Mouse (Mus musculus): ENCODE measurements around the gene Tmem106a.
A peak's percentile ranks its signal among the peaks of the same experiment; 100 is the strongest.
"Not testable (repeated sequence)": the region's sequence is repeated elsewhere in the genome, so short reads cannot be mapped to it uniquely, and the experiment has no call there.

Tmem106a gene

GRCm38 (mm10) chr11:101582054-101583035 is at the start of gene Tmem106a:
Gene Tmem106a (plus strand): TSS chr11:101582242.
- peak; percentile 66 to 71 for DNase-seq (ENCODE audit: low spot score in 2 of 2)

GRCm38 (mm10) chr11:101543533-101543932 is 38.5 kb upstream of the Tmem106a start:
- DNase-seq (ENCODE audit: low spot score in 2 of 2): no peak

DNA sequence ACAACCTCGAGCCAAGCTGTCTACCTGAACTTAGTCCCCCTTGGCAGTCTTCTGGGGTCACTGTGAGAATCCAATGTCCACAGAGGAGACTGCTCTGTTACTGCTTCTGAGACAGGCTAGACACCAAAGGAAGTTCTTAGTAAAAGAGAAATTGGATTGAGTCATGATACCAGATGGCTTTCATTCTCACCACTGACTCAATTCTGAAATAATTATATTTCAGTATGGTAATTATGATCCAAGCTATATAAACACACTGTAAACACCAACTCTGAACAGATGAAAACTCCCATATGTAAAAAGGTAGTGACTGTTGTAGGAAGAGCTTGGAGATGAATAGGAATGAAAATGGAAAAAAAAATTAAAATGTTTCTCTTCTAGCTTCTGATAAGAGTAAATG is 37.9 kb upstream of the Tmem106a start:
- DNase-seq (ENCODE audit: low spot score in 2 of 2): no peak

DNA sequence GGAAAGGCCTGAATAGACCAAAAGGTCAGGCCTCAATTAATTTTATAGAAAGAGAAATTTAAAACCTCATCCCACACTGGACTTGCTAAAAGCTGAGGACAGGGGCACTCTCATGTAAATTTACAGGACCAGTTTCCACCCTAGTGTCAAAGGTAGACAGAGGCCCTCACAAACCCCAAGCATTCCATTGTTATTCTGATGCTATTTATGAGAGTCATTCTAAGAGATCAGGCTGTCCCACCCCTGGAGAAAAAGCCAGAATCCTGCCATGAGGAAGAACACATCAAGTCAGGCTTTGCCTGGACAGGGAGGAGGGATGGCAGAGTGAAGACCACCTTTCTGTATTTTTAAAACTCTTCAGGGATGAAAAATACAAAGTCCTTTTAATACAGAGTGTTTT is 33.5 kb upstream of the Tmem106a start:
- DNase-seq (ENCODE audit: low spot score in 2 of 2): no peak

GRCm38 (mm10) chr11:101551751-101552475 is 30.1 kb upstream of the Tmem106a start, which contains the start of the genes Brca1 and Nbr1:
Gene Brca1 (minus strand): TSS chr11:101551955.
Gene Nbr1 (plus strand): TSS chr11:101552149.
- DNase-seq (ENCODE audit: low spot score in 2 of 2): peak; percentile 92 to 94

DNA sequence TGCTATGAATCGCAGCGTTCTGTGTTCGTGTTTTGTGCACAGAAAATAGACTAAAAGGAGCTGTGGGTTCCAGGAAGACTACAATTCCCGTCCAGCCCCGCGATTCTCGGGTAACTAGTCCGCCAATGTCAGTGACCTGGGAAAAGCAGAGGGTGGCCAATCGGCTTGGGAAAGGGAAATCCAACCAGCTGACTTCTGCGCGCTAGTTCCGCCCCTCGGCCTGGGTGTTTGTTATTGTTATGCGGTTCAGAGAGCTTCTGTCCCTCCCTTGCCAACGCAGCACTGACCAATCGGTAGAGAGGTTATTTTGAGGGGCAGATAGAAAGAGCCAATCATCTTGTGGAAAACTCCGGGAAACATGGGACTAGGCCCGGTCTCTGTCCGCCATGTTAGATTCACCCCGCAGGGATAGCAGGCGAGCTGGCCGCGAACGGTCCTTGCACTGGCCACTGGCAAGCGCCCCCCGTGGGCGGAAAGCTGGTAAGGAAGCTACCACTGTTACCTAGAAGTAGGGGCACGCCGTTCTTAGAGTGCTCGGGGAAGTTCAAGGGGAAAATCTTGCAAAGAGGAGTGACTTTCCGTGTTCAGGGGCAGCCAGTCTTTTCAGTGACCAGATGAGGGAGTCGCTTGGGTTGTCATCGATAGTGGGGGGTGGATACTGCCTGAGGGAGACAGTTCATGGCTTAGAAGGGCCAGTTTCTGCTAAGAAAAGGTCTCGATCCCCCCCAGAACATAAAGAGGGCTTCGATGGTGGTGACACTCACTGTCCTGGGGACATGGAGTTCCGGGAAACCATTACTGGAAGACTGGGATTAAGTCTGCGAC is 29.4 kb upstream of the Tmem106a start:
- DNase-seq (ENCODE audit: low spot score in 2 of 2): peak; percentile 94 to 99

- DNase-seq (ENCODE audit: low spot score in 2 of 2): no peak
Measured at GRCm38 (mm10) chr11:101553354-101553930, 28.6 kb upstream of the Tmem106a start.

DNA sequence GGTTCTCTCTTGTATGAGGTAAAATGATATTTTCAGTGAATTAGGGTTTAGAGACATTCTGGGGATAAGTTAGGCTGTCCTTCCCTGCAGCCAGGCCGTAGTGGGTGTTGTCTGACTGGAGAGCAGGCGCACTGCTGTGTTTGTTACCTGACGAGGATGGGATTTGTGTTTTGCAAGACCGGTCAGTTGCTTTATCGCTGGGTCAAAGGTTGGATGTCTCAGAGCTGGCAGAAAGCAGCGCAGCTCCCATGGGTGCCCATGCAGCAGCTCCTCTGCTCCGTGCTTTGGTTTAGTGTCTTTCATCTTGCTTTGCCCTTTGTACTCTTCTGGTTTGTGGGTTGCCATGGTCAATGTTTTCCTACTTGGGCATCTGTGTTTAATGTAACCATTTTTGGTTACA is 25.5 kb upstream of the Tmem106a start:
- DNase-seq (ENCODE audit: low spot score in 2 of 2): no peak

DNA sequence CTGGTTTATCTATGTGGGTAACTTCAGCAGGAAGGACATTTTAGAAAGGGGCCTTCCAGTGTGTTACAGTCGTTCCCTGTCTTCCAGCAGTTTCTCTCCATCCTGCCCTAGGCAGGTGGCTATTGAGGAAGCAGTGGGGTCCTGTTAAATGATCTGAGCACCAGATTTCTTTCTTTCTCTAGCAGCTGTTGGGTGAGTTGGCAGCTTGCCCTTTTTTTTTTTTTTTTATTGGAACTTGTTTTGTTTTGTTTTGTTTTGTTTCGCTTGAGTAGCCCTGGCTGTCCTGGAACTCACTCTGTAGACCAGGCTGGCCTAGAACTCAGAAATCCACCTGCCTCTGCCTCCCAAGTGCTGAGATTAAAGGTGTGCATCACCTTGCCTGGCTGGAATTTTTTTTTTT is 25.1 kb upstream of the Tmem106a start:
- no peak for DNase-seq (ENCODE audit: low spot score in 2 of 2)

DNA sequence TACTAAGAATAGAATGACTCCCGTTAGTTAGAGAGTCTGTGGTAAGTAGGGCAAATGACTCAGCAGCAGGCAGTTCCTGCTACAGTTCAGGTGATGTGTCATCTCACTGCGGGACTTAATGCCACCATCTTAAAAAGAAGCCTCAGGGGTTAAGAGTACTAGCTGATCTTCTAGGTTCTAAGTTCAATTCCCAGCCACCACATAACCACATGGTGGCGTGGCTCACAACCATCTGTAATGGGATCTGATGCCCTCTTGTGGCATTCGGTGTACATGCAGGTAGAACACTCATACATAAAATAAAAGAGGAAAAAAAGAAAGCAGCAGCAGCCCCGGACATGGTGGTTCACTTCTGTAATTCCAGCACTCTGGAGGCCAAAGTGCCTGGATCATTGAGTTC is 19.7 kb upstream of the Tmem106a start:
- no peak for DNase-seq (ENCODE audit: low spot score in 2 of 2)

DNA sequence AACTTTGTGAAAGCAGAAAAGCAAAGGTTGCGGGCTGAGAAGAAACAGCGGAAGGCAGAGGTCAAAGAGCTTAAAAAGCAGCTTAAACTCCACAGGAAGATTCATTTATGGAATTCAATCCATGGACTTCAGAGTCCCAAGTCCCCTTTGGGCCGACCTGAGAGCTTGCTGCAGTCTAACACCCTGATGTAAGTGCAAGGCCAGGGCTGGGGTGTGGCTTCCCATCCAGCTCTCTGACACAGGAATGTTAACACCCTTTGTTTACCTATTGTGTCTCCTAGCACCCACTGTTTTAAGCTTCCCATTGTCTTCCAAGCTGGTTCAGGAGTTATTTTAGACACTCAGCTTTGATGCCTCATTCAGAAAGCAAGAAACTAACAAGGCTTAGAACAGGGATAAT is 13.6 kb upstream of the Tmem106a start:
- DNase-seq (ENCODE audit: low spot score in 2 of 2): no peak

DNA sequence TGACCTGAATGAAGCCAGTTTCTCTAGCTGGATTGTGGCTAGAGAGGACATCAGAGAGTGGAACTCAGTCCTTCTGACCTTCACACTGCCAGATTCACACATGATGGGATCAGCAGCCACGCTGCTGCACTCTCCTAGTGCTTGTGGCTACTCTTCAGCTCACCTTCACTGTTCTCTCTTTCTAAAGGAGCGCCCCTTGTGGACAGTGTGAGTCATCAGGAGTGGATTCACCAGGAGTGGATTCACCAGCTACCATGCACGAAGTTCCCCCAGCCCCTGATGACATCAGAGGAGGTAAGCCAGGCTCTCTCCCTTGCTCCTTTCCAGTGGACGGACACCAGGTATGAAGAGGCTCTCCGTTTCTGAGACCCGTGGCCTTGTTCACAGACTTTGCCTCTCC is 5.9 kb upstream of the Tmem106a start:
- DNase-seq (ENCODE audit: low spot score in 2 of 2): no peak

GRCm38 (mm10) chr11:101581081-101581764 is 819 bp upstream of the Tmem106a start:
- no peak for DNase-seq (ENCODE audit: low spot score in 2 of 2)

DNA sequence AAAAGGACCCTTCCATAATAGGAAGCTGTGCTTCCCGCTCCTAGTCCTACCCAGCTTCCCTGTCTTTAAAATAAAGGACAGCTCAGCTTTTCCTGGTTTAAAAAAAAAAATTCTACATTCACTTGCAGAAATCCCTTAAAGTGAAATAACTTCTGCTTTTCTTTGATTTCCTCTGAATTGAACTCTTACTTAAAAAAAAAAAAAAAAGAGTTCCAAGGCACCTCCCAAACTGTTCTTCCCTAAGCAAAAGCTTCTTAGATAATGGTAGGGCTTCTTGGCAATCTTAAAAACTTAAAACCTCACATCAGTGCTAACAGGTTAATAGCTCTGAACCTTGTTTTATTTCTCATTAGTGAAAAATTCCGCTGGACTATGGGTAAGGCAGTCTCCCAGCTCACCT is 1.2 kb downstream of the Tmem106a start:
- no peak for DNase-seq (ENCODE audit: low spot score in 2 of 2)

GRCm38 (mm10) chr11:101585031-101585430 is 3.0 kb downstream of the Tmem106a start:
- not testable (repeated sequence) for DNase-seq (ENCODE audit: low spot score in 2 of 2)

DNA sequence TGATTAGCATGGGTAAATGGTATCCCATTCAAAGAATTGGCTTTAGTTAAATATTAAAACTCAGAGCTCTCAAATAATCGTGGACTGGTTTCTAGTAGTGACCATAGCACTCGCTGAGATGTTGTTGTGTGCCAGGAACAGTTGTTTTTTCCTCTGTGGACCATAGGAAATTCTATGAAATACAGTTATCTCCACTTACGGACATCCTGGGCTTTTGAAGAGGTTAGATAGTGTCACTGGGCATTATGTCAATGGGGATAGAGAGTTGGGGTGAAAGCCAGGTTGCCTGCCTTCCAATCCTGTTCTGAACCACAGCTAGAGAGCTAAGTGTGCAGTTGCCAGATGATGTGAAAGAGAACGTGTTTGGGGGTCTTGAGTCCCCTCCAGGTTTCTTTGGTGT is 3.8 kb downstream of the Tmem106a start:
- no peak for DNase-seq (ENCODE audit: low spot score in 2 of 2)

DNA sequence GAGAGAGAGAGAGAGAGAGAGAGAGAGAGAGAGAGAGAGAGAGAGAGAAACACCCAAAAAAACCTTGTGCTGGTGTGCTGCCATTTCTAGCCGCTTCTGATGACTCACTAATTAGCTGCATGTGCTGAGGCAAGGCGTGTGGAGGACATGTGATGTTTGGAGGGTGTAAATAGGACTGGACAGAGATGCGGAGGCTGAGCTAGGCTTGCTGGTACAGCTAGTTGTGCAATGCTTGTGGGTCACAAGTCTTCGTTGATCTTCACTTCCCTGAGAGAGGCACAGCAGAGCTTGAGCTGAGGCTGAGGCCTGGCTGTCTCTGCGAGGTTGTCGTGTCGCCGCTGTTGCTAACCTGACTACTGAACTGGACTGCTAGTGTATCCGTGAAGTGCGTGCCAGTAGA is 5.6 kb downstream of the Tmem106a start:
- no peak for DNase-seq (ENCODE audit: low spot score in 2 of 2)

DNA sequence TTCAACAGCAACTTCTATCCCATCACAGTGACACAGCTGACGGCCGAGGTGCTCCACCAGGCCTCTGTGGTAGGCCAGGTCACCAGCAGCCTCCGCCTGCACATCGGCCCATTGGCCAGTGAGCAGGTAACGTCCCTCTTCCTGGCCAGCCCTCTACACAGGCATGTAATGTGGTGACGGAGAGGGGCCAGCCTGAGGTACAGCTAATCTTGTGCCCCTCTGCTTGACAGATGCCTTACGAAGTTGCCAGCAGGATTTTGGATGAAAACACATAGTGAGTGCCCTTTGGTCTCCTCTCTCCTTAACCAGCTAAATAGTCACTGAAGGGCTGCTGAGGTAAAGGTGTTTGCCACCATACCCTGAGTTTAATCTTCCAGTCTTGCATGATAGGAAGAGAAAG is 6.8 kb downstream of the Tmem106a start:
- DNase-seq (ENCODE audit: low spot score in 2 of 2): no peak

- DNase-seq (ENCODE audit: low spot score in 2 of 2): no peak
Measured at GRCm38 (mm10) chr11:101589444-101589843, 7.4 kb downstream of the Tmem106a start.

DNA sequence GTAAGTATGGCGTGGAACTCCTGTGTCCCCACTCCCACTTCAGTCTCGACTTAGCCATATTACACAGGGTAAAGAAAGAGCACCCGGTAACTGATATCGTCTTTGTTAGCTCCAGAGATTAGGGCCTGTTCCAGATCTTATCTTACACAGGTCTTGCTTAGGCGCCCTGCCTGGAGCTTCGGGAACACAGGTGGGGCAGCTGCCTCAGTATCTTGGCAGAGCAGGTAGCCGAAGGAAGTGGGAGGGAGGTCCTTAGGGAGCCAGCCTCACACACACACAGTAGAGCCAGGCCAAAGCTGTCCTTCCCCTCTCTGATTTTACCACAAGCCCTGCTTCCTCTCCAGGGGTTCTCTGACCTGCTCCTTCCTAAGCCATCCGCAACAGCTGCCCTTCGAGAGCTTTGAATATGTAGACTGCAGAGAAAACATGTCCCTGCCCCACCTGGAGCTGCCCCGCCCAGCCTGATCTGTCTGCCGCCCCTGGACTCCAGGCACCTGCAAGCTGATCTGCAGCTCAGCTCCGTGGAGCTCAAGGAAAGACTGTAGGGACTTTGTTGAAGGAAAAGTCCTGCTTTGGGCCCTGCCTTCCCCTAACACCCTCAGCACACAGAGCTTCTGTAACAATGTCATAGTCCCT is 8.1 kb downstream of the Tmem106a start:
- no peak for DNase-seq (ENCODE audit: low spot score in 2 of 2)
